ENCODE assay signal across 14 mouse cellular contexts in genomic region chr12:12243148-12243547, GRCm38 (mm10).
"Had no signal": no experiment of that assay in that cellular context is flagged by ENCODE, and none has a peak within 500 bp of the region (broad histone marks: within the 10 kb centered on the region; RNA-seq: fewer than 3 reads in every experiment).

No protein-coding gene starts in this region.

- ATAC-seq: midbrain, embryonic 13.5 days had no signal

- H3K27ac ChIP-seq: kidney, postnatal 0 days; left cerebral cortex, adult 2 months; liver, embryonic 13.5 days; midbrain, embryonic 13.5 days had no signal

- H3K4me3 ChIP-seq: left cerebral cortex, adult 2 months; liver, embryonic 13.5 days; midbrain, embryonic 13.5 days had no signal

- H3K27me3 ChIP-seq: liver, embryonic 13.5 days; midbrain, embryonic 13.5 days had no signal

- H3K36me3 ChIP-seq: liver, embryonic 13.5 days; midbrain, embryonic 13.5 days had no signal

- H3K9ac ChIP-seq: liver, embryonic 13.5 days; midbrain, embryonic 13.5 days had no signal

- DNase-seq: kidney, adult 2 months; kidney, postnatal 25 days; layer of hippocampus, postnatal 36 days; liver, embryonic 13.5 days; lung, adult 2 months; lung, postnatal 14 days; lung, postnatal 4 days; right cerebral cortex, adult 18-20 months; right cerebral cortex, postnatal 14 days; thymus, adult 18-20 months; thymus, postnatal 36 days had no signal

- H3K9me3 ChIP-seq: liver, embryonic 13.5 days; midbrain, embryonic 13.5 days had no signal

- H3K4me1 ChIP-seq: liver, embryonic 13.5 days had no signal

- H3K4me2 ChIP-seq: liver, embryonic 13.5 days; midbrain, embryonic 13.5 days had no signal
